Mouse (Mus musculus) C2C12 (cell line): ENCODE results near the gene Sptbn1.
"Not testable (repeated sequence)": the region's sequence is repeated elsewhere in the genome, so short reads cannot be mapped to it uniquely, and the experiment has no call there.

Source experiments
- CEBPB ChIP-seq: IDR thresholded peaks from one replicate; pipeline ENCODE4 v1.6.1; 2011; ENCODE audit warnings: low read depth, mild to moderate bottlenecking, control low read depth, moderate library complexity
- CTCF ChIP-seq: IDR thresholded peaks from one replicate; pipeline ENCODE4 v1.5.1; 2011; ENCODE audit not compliant: control insufficient read depth, insufficient read depth, insufficient read length
- MAX ChIP-seq: IDR thresholded peaks from one replicate; pipeline ENCODE4 v1.6.1; 2011; ENCODE audit warnings: mild to moderate bottlenecking, control low read depth
- USF1 ChIP-seq: IDR thresholded peaks from one replicate; pipeline ENCODE4 v1.6.1; 2011; ENCODE audit warnings: low read depth, mild to moderate bottlenecking, control low read depth, moderate library complexity

- TF ChIP-seq CTCF, USF1, MAX, CEBPB: not testable (repeated sequence)
Observed at GRCm38 (mm10) chr11:30255211-30255610, 12.8 kb downstream of the Sptbn1 start.
